Mouse (Mus musculus): ENCODE measurements around the gene Gnat3. TPM values are rescaled to one million over a fixed set of nuclear protein-coding genes. Genes with fewer than 3 reads are reported as not detected.

The Gnat3 gene
- total and polyA plus RNA-seq, 2 experiments from 2014 or later: not detected

DNA sequence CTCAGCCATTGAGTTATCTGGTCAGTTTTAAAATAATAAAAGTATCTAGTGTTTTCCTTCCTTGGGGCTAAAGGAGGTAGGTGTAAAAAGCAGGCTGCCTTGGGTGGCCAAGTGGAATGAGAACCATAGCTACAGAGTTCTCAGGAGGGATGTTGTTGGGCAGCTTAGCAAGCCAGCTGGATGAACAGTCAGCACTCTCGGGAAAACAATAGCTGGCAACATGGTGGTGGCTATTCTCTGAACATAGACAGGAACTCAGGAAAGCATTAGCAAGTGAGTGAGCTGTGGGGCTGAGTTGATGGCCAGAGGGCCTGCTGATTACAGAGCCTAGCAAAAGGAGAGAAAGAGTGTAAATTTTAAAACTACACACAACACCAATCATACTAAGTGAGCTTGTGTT, 27.8 kb upstream of the Gnat3 start:
- no peak for ATAC-seq
- no peaks in the 10 kb centered on the region for H3K4me1 ChIP-seq (ENCODE audit: insufficient read depth)
- H3K27ac ChIP-seq (ENCODE audit: low read depth, low read length): no peak overlapping the region
- no peak overlapping the region for H3K9ac ChIP-seq
- no peak overlapping the region for H3K4me2 ChIP-seq (ENCODE audit: low read depth)
- WGBS: 69% methylated on average over 1 of the region's 1 CpGs
- H3K36me3 ChIP-seq (ENCODE audit: insufficient read depth): no peaks in the 10 kb centered on the region
- no peaks in the 10 kb centered on the region for H3K27me3 ChIP-seq (ENCODE audit: insufficient read depth, low read length)
- H3K4me3 ChIP-seq (ENCODE audit: low read depth, low read length): no peak overlapping the region
- no peaks in the 10 kb centered on the region for H3K9me3 ChIP-seq (ENCODE audit: low read length)
- TF ChIP-seq CTCF (IDR thresholded peaks at IDR 0.05; ENCODE audit: low read depth): no peak
- no peak for DNase-seq

DNA sequence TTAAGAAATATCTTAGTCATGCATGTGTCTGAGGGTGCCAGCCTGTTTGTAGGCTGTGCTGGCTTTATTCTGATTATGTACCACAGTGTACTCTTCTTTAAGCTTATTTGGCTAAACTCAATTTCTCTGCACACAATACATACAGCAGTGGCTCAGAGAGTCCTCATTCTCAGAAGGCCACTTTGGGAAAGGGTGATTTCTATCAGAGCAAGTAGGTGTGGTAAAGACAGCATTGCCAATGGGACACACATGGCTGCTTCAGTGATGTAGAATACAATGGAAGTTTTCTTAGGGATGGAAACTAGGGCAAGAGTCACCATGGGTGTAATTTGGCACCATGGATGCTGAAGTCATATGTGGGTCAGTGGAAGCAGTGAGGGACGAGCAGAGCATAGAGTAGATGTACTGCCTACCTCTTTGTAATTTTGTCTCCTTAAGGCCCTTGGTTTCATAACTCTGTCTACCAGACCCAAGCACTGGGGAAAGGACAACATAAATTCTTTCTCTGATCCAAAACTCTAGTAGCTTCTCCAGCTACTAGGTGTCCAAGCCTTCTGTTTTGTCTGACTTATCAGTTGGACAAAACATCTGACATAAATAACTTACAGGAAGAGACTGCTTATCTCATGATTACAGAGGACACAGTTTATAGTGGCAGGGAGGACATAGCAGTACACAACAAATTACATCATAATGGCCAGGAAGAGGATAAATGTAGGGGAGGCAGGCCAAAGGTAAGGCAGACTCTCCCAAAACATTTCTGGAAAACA, 24.0 kb upstream of the Gnat3 start:
- no peak for TF ChIP-seq CTCF (IDR thresholded peaks at IDR 0.05; ENCODE audit: low read depth)
- Histone ChIP-seq H3K4me3 (ENCODE audit: low read depth, low read length) (no peak overlapping the region), H3K4me2 (ENCODE audit: low read depth) (no peak overlapping the region), H3K4me1 (ENCODE audit: insufficient read depth) (no peaks in the 10 kb centered on the region), H3K36me3 (ENCODE audit: insufficient read depth) (no peaks in the 10 kb centered on the region), H3K9me3 (ENCODE audit: low read length) (no peaks in the 10 kb centered on the region), H3K27me3 (ENCODE audit: insufficient read depth, low read length) (no peaks in the 10 kb centered on the region), H3K27ac (ENCODE audit: low read depth, low read length) (no peak overlapping the region), H3K9ac (no peak overlapping the region)
- DNase-seq: no peak
- WGBS: 67% methylated on average over 1 of the region's 1 CpGs
- ATAC-seq: no peak

DNA sequence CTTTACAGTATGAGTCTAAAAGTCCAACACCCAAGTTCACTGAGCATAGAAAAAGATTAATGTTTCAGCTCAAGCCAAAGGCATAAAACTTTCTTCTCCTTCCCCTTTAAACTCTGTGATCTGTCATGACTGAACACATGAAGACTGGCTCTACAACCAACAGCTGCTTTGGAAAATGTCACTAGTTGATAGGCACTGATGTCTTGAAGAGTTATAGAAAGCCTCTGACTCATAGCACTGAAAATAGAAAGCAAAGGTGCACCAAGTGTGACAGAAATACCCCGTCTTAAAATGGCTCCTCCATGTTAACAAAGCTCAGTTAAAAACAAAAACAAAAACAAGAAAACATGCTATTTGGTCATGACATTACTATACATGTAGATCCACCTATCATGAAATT, 5.9 kb upstream of the Gnat3 start:
- H3K27me3 ChIP-seq (ENCODE audit: insufficient read depth, low read length): no peaks in the 10 kb centered on the region
- no peaks in the 10 kb centered on the region for H3K36me3 ChIP-seq (ENCODE audit: insufficient read depth)
- no peaks in the 10 kb centered on the region for H3K4me1 ChIP-seq (ENCODE audit: insufficient read depth)
- no peak overlapping the region for H3K27ac ChIP-seq (ENCODE audit: low read depth, low read length)
- H3K4me3 ChIP-seq (ENCODE audit: low read depth, low read length): no peak overlapping the region
- no peak for TF ChIP-seq CTCF (IDR thresholded peaks at IDR 0.05; ENCODE audit: low read depth)
- ATAC-seq: no peak
- H3K9ac ChIP-seq: no peak overlapping the region
- 89% methylated on average over 1 of the region's 1 CpGs for WGBS
- no peaks in the 10 kb centered on the region for H3K9me3 ChIP-seq (ENCODE audit: low read length)
- no peak for DNase-seq
- H3K4me2 ChIP-seq (ENCODE audit: low read depth): no peak overlapping the region

GRCm38 (mm10) chr5:17969704-17970390, 7.5 kb downstream of the Gnat3 start:
- no peak overlapping the region for H3K9ac ChIP-seq
- H3K27ac ChIP-seq (ENCODE audit: low read depth, low read length): no peak overlapping the region
- ATAC-seq: no peak
- no peak for TF ChIP-seq CTCF (IDR thresholded peaks at IDR 0.05; ENCODE audit: low read depth)
- H3K36me3 ChIP-seq (ENCODE audit: insufficient read depth): no peaks in the 10 kb centered on the region
- no peak for DNase-seq
- no peaks in the 10 kb centered on the region for H3K4me1 ChIP-seq (ENCODE audit: insufficient read depth)
- H3K9me3 ChIP-seq (ENCODE audit: low read length): no peaks in the 10 kb centered on the region
- no peaks in the 10 kb centered on the region for H3K27me3 ChIP-seq (ENCODE audit: insufficient read depth, low read length)
- H3K4me3 ChIP-seq (ENCODE audit: low read depth, low read length): no peak overlapping the region
- WGBS: 63% methylated on average over 13 of the region's 13 CpGs
- no peak overlapping the region for H3K4me2 ChIP-seq (ENCODE audit: low read depth)

DNA sequence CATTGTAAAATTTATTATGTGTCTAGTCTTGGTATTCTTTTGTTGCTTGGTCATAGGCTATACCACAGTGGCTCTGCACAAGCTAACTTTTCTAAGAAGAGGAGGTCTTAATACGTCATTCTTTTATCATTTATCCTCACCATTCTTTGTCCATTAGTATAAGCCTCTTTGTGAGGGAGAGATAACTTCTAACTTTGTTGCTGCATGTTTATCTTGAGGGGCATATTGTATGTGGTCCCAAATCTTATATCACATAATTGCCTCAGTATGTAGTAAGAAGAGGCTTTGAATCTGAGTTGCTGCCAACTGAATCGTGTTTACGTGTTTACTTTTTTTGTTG, 8.0 kb downstream of the Gnat3 start:
- H3K4me2 ChIP-seq (ENCODE audit: low read depth): no peak overlapping the region
- H3K9me3 ChIP-seq (ENCODE audit: low read length): no peaks in the 10 kb centered on the region
- H3K27ac ChIP-seq (ENCODE audit: low read depth, low read length): no peak overlapping the region
- no peak overlapping the region for H3K9ac ChIP-seq
- H3K4me1 ChIP-seq (ENCODE audit: insufficient read depth): no peaks in the 10 kb centered on the region
- DNase-seq (no peak), ATAC-seq (no peak)
- no peaks in the 10 kb centered on the region for H3K36me3 ChIP-seq (ENCODE audit: insufficient read depth)
- no peaks in the 10 kb centered on the region for H3K27me3 ChIP-seq (ENCODE audit: insufficient read depth, low read length)
- H3K4me3 ChIP-seq (ENCODE audit: low read depth, low read length): no peak overlapping the region
- WGBS: 90% methylated on average over 3 of the region's 3 CpGs
- no peak for TF ChIP-seq CTCF (IDR thresholded peaks at IDR 0.05; ENCODE audit: low read depth)

DNA sequence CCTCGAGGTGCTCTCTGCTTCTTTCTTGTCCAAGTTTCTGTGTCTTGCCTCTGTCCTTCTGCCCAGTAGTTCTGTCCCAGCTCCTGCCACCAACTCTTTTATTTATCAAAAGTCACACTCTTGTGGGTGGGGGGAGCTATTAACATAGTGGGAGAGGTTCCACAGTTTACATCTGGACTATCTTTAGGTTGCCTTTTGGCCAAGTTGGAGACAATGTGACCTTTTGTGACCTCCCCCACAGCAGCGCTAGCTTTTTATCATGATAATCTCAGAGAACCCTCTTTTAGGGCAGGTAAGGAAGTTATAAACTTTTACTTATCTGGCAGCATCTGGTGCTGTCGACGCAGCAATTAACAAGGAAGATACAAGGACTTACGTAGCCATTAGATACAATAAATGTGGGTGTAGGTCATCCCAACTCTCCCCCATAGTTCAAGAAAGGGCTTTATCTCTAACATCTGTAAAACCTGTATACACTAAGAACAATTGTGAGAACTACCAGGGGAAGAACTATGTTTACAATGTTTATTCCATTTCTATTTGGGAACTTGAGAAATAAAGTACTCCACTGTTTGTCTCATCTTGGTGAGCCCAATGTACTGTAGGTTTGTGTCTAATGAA, 18.3 kb downstream of the Gnat3 start:
- Histone ChIP-seq H3K9ac (no peak overlapping the region), H3K4me3 (ENCODE audit: low read depth, low read length) (no peak overlapping the region), H3K27ac (ENCODE audit: low read depth, low read length) (no peak overlapping the region), H3K9me3 (ENCODE audit: low read length) (no peaks in the 10 kb centered on the region), H3K4me1 (ENCODE audit: insufficient read depth) (no peaks in the 10 kb centered on the region), H3K4me2 (ENCODE audit: low read depth) (no peak overlapping the region), H3K27me3 (ENCODE audit: insufficient read depth, low read length) (no peaks in the 10 kb centered on the region), H3K36me3 (ENCODE audit: insufficient read depth) (no peaks in the 10 kb centered on the region)
- no peak for TF ChIP-seq CTCF (IDR thresholded peaks at IDR 0.05; ENCODE audit: low read depth)
- 93% methylated on average over 5 of the region's 5 CpGs for WGBS
- ATAC-seq (no peak), DNase-seq (no peak)

- no peak for ATAC-seq
- Histone ChIP-seq H3K4me1 (ENCODE audit: insufficient read depth) (no peaks in the 10 kb centered on the region), H3K9ac (no peak overlapping the region), H3K4me2 (ENCODE audit: low read depth) (no peak overlapping the region), H3K27me3 (ENCODE audit: insufficient read depth, low read length) (no peaks in the 10 kb centered on the region), H3K27ac (ENCODE audit: low read depth, low read length) (no peak overlapping the region), H3K36me3 (ENCODE audit: insufficient read depth) (no peaks in the 10 kb centered on the region), H3K4me3 (ENCODE audit: low read depth, low read length) (no peak overlapping the region), H3K9me3 (ENCODE audit: low read length) (no peaks in the 10 kb centered on the region)
- 63% methylated on average over 4 of the region's 4 CpGs for WGBS
- no peak for DNase-seq
- no peak for TF ChIP-seq CTCF (IDR thresholded peaks at IDR 0.05; ENCODE audit: low read depth)
These were observed 20.4 kb downstream of the Gnat3 start for GRCm38 (mm10) chr5:17982770-17983169.

Measured in forebrain, postnatal 0 days (tissue).